15 mouse cellular contexts compared by ENCODE assay signal in genomic region chr9:22703541-22703940, GRCm38 (mm10).
DNase-seq lines count a peak whose midpoint lies in the region; ATAC-seq and TF ChIP-seq lines count a peak whose summit lies in the region.
"Had no signal": no experiment of that assay in that cellular context is flagged by ENCODE, and none has a peak within 500 bp of the region (broad histone marks: within the 10 kb centered on the region; RNA-seq: fewer than 3 reads in every experiment).

No protein-coding gene starts in this region.

- peaks cover 2% of the 10 kb centered on the region; the same call in 1 of the 2 replicates for H3K9me3 ChIP-seq in E14TG2a.4 (ENCODE audit: low read length)
- no peaks in the 10 kb centered on the region; the same call in 1 of the 2 replicates for H3K9me3 ChIP-seq in midbrain, embryonic 16.5 days (replicated peaks; ENCODE audit: control insufficient read depth, low read length, poor library complexity, severe bottlenecking)
- H3K9me3 ChIP-seq: forebrain, embryonic 13.5 days; intestine, embryonic 15.5 days had no signal

- H3K4me1 ChIP-seq in lung, adult 2 months (ENCODE audit: control insufficient read depth, insufficient read depth, low read length): no peaks in the 10 kb centered on the region
- peaks cover 8% of the 10 kb centered on the region for H3K4me1 ChIP-seq in E14TG2a.4 (replicated peaks; ENCODE audit: low read depth, low read length)
- no peaks in the 10 kb centered on the region for H3K4me1 ChIP-seq in midbrain, embryonic 16.5 days (ENCODE audit: control insufficient read depth, insufficient read depth, low read length)

- intact Hi-C loops in gastrocnemius, adult 2 months (cut with DNase I): no loop called here

- H3K9ac ChIP-seq in midbrain, embryonic 16.5 days (ENCODE audit: low read depth, low read length): no peak overlapping the region
- H3K9ac ChIP-seq: forebrain, embryonic 13.5 days; intestine, embryonic 15.5 days; neural tube, embryonic 13.5 days had no signal

- no peak overlapping the region for H3K4me3 ChIP-seq in gastrocnemius, adult 2 months
- H3K4me3 ChIP-seq in lung, adult 2 months (replicated peaks; ENCODE audit: extremely low read depth, low read depth, low read length): no peak overlapping the region
- H3K4me3 ChIP-seq in E14TG2a.4 (replicated peaks; ENCODE audit: low read length): no peak overlapping the region
- H3K4me3 ChIP-seq in midbrain, embryonic 16.5 days (ENCODE audit: low read depth, low read length): no peak overlapping the region
- H3K4me3 ChIP-seq: forebrain, embryonic 13.5 days; intestine, embryonic 15.5 days; neural tube, embryonic 13.5 days had no signal

- TF ChIP-seq POLR2A in lung, adult 2 months (IDR thresholded peaks at IDR 0.05; ENCODE audit: borderline replicate concordance, extremely low read depth, low read depth, low read length): no peak
- TF ChIP-seq POLR2A in brain, embryonic 14.5 days (IDR thresholded peaks at IDR 0.05; ENCODE audit: borderline replicate concordance, extremely low read depth, insufficient read depth, insufficient read length, poor library complexity, severe bottlenecking): no peak

- 93% methylated on average over 2 of the region's 2 CpGs for WGBS in lung, adult 2 months
- WGBS in midbrain, embryonic 16.5 days: 96% methylated on average over 2 of the region's 2 CpGs

- no peak for ATAC-seq in midbrain, embryonic 16.5 days
- ATAC-seq: forebrain, embryonic 13.5 days; intestine, embryonic 15.5 days had no signal

- no peaks in the 10 kb centered on the region for H3K27me3 ChIP-seq in E14TG2a.4 (ENCODE audit: insufficient read depth, low read length)
- no peaks in the 10 kb centered on the region for H3K27me3 ChIP-seq in midbrain, embryonic 16.5 days (ENCODE audit: control insufficient read depth, insufficient read depth, low read depth, low read length)
- H3K27me3 ChIP-seq: forebrain, embryonic 13.5 days; intestine, embryonic 15.5 days; neural tube, embryonic 13.5 days had no signal

- no peak for DNase-seq in gastrocnemius, adult 2 months
- no peak for DNase-seq in gastrocnemius, postnatal 25 days
- DNase-seq in lung, adult 2 months: no peak
- DNase-seq in lung, postnatal 25 days (ENCODE audit: low spot score): no peak
- DNase-seq in brain, embryonic 14.5 days (ENCODE audit: low read depth): no peak
- DNase-seq in cerebellum, postnatal 10 days: no peak
- DNase-seq: cerebellum, adult 9-11 months; gastrocnemius, postnatal 14 days; lung, adult 18-20 months had no signal

- H3K36me3 ChIP-seq in E14TG2a.4 (ENCODE audit: insufficient read depth, low read length): no peaks in the 10 kb centered on the region
- H3K36me3 ChIP-seq in midbrain, embryonic 16.5 days (ENCODE audit: control insufficient read depth, insufficient read depth, low read length): no peaks in the 10 kb centered on the region
- H3K36me3 ChIP-seq: intestine, embryonic 15.5 days; neural tube, embryonic 13.5 days had no signal

- H3K27ac ChIP-seq in gastrocnemius, adult 2 months: no peak overlapping the region
- no peak overlapping the region for H3K27ac ChIP-seq in midbrain, embryonic 16.5 days (ENCODE audit: low read length)
- H3K27ac ChIP-seq: forebrain, embryonic 13.5 days; intestine, embryonic 15.5 days; neural tube, embryonic 13.5 days had no signal

- H3K4me2 ChIP-seq in midbrain, embryonic 16.5 days (ENCODE audit: low read length): no peak overlapping the region
- H3K4me2 ChIP-seq: forebrain, embryonic 13.5 days; intestine, embryonic 15.5 days; midbrain, embryonic 11.5 days; neural tube, embryonic 13.5 days had no signal

- peak; percentile 41 for TF ChIP-seq CTCF in gastrocnemius, adult 2 months (IDR thresholded peaks at IDR 0.05)
- TF ChIP-seq CTCF in lung, adult 2 months (IDR thresholded peaks at IDR 0.05; ENCODE audit: insufficient read depth, low read length): peak; percentile 30; the same call in 1 of the 2 replicates
- peak; percentile 85 for TF ChIP-seq CTCF in E14TG2a.4 (conservative IDR thresholded peaks at IDR 0.05; ENCODE audit: low read length)
- TF ChIP-seq CTCF in brain, embryonic 14.5 days (IDR thresholded peaks at IDR 0.05; ENCODE audit: borderline replicate concordance, extremely low read depth, insufficient read depth, insufficient read length): peak; percentile 32; the same call in 1 of the 2 replicates

Comparison
In these comparisons a context has a peak if more than half of its experiments do, and no peak if none do; other contexts are left out.
1. CTCF ChIP-seq: peak in every context shown above with its lines; median percentile 85 in E14TG2a.4; 41 in gastrocnemius, adult 2 months; 32 in brain, embryonic 14.5 days; 30 in lung, adult 2 months.